Comparison of ENCODE assay signal across 28 mouse cellular contexts in genomic region chr17:28160361-28160760, GRCm38 (mm10). TPM values are rescaled to one million over a fixed set of nuclear protein-coding genes. Genes with fewer than 3 reads are reported as not detected.
DNase-seq lines count a peak whose midpoint lies in the region; ATAC-seq and TF ChIP-seq lines count a peak whose summit lies in the region.
"Had no signal": no experiment of that assay in that cellular context is flagged by ENCODE, and none has a peak within 500 bp of the region (broad histone marks: within the 10 kb centered on the region; RNA-seq: fewer than 3 reads in every experiment).

No protein-coding gene starts in this region.

- H3K36me3 ChIP-seq in heart, embryonic 10.5 days: peaks cover 5% of the 10 kb centered on the region; the same call in 1 of the 2 replicates
- H3K36me3 ChIP-seq in thymus, adult 2 months (ENCODE audit: control insufficient read depth, insufficient read depth, low read length): no peaks in the 10 kb centered on the region
- H3K36me3 ChIP-seq in embryonic facial prominence, embryonic 14.5 days (ENCODE audit: control insufficient read depth, insufficient read depth, low read length): peaks cover 46% of the 10 kb centered on the region
- H3K36me3 ChIP-seq: hindbrain, embryonic 15.5 days; stomach, embryonic 15.5 days had no signal

- H3K4me2 ChIP-seq in embryonic facial prominence, embryonic 14.5 days (ENCODE audit: low read depth, low read length): no peak overlapping the region
- H3K4me2 ChIP-seq: forebrain, embryonic 15.5 days; hindbrain, embryonic 15.5 days; kidney, embryonic 15.5 days; liver, embryonic 11.5 days; neural tube, embryonic 13.5 days; stomach, embryonic 15.5 days had no signal

- TF ChIP-seq CTCF in thymus, adult 2 months (IDR thresholded peaks at IDR 0.05; ENCODE audit: borderline replicate concordance, control insufficient read depth, extremely low read depth, insufficient read depth, low read length, poor library complexity): 0 out of 2 replicates have a peak, but pooled peaks have one; percentile 13

- peak overlapping the region; percentile 39 for H3K4me3 ChIP-seq in heart, embryonic 10.5 days
- no peak overlapping the region for H3K4me3 ChIP-seq in thymus, adult 2 months (ENCODE audit: control insufficient read depth, insufficient read depth, low read length)
- no peak overlapping the region for H3K4me3 ChIP-seq in embryonic facial prominence, embryonic 14.5 days (ENCODE audit: low read depth, low read length)
- H3K4me3 ChIP-seq: forebrain, embryonic 15.5 days; hindbrain, embryonic 15.5 days; kidney, embryonic 15.5 days; neural tube, embryonic 13.5 days; stomach, embryonic 15.5 days had no signal

- no peak for DNase-seq in heart, embryonic 10.5 days (ENCODE audit: low spot score)
- no peak for DNase-seq in heart, adult 8-10 months (ENCODE audit: low spot score)
- no peak for DNase-seq in thymus, adult 2 months
- DNase-seq in thymus, postnatal 14 days: no peak
- no peak for DNase-seq in embryonic facial prominence, embryonic 14.5 days (ENCODE audit: low spot score)
- peak; percentile 61 for DNase-seq in mesoderm, embryonic 11.5 days (ENCODE audit: low read depth, low spot score)
- DNase-seq in adrenal gland, adult (ENCODE audit: inconsistent age in 2 of 2, low spot score in 1 of 2): no peak
- DNase-seq in cerebellum, adult 11 months: no peak
- DNase-seq: adrenal gland, postnatal 25 days; cerebellum, adult 9-10 months; gastrocnemius, postnatal 14 days; heart, adult 11 months; heart, postnatal 36 days; kidney, postnatal 4 days; layer of hippocampus, adult 9-11 months; liver, postnatal 0 days; midbrain, embryonic 14.5 days; right cerebral cortex, adult 18-20 months; thymus, postnatal 4 days had no signal

- H3K9ac ChIP-seq in embryonic facial prominence, embryonic 14.5 days (ENCODE audit: low read depth, low read length): peak overlapping the region; percentile 25; the same call in 1 of the 2 replicates
- H3K9ac ChIP-seq: forebrain, embryonic 15.5 days; hindbrain, embryonic 15.5 days; kidney, embryonic 15.5 days; liver, postnatal 0 days; neural tube, embryonic 13.5 days; stomach, embryonic 15.5 days had no signal

- TF ChIP-seq POLR2A in thymus, adult 2 months (IDR thresholded peaks at IDR 0.05; ENCODE audit: control insufficient read depth, extremely low read depth, insufficient read depth, low read length, poor library complexity): no peak

- no peak for ATAC-seq in embryonic facial prominence, embryonic 14.5 days (ENCODE audit: low read depth)
- ATAC-seq: CD4-positive, CD25-positive, alpha-beta regulatory T cell, adult 4 months; forebrain, embryonic 15.5 days; intestine, postnatal 0 days; liver, postnatal 0 days; lung, postnatal 0 days had no signal

- H3K27me3 ChIP-seq in heart, embryonic 10.5 days (ENCODE audit: insufficient read depth, poor library complexity, severe bottlenecking): peaks cover 90% of the 10 kb centered on the region
- no peaks in the 10 kb centered on the region for H3K27me3 ChIP-seq in thymus, adult 2 months (ENCODE audit: control insufficient read depth, insufficient read depth, low read length)
- no peaks in the 10 kb centered on the region for H3K27me3 ChIP-seq in embryonic facial prominence, embryonic 14.5 days (replicated peaks; ENCODE audit: control insufficient read depth, insufficient read depth, low read length)
- H3K27me3 ChIP-seq: forebrain, embryonic 15.5 days; hindbrain, embryonic 15.5 days; neural tube, embryonic 13.5 days had no signal

- WGBS in heart, embryonic 10.5 days: 6% methylated on average over 10 of the region's 10 CpGs
- 85% methylated on average over 10 of the region's 10 CpGs for WGBS in thymus, adult 2 months
- WGBS in embryonic facial prominence, embryonic 14.5 days: 13% methylated on average over 10 of the region's 10 CpGs

- peaks cover 54% of the 10 kb centered on the region for H3K4me1 ChIP-seq in heart, embryonic 10.5 days
- no peaks in the 10 kb centered on the region for H3K4me1 ChIP-seq in thymus, adult 2 months (replicated peaks; ENCODE audit: control insufficient read depth, insufficient read depth, low read length)
- H3K4me1 ChIP-seq in embryonic facial prominence, embryonic 14.5 days (ENCODE audit: control insufficient read depth, insufficient read depth, low read length): peaks cover 24% of the 10 kb centered on the region
- H3K4me1 ChIP-seq: forebrain, embryonic 15.5 days; stomach, embryonic 15.5 days had no signal

- peak overlapping the region; percentile 18; the same call in 1 of the 2 replicates for H3K27ac ChIP-seq in heart, embryonic 10.5 days
- H3K27ac ChIP-seq in thymus, adult 2 months (ENCODE audit: control insufficient read depth, insufficient read depth, low read length): no peak overlapping the region
- H3K27ac ChIP-seq in embryonic facial prominence, embryonic 14.5 days (replicated peaks; ENCODE audit: low read depth, low read length): no peak overlapping the region
- H3K27ac ChIP-seq: forebrain, embryonic 15.5 days; hindbrain, embryonic 15.5 days; kidney, embryonic 15.5 days; neural tube, embryonic 13.5 days; stomach, embryonic 15.5 days had no signal

- H3K9me3 ChIP-seq in heart, embryonic 10.5 days: no peaks in the 10 kb centered on the region
- no peaks in the 10 kb centered on the region for H3K9me3 ChIP-seq in embryonic facial prominence, embryonic 14.5 days (ENCODE audit: control insufficient read depth, low read length)
- H3K9me3 ChIP-seq: forebrain, embryonic 15.5 days; hindbrain, embryonic 15.5 days; kidney, embryonic 15.5 days; neural tube, embryonic 13.5 days; stomach, embryonic 15.5 days had no signal

RNA-seq across cellular contexts. Expression of gene Zfp523, which starts 16.6 kb away (rescaled TPM):
- polyA plus RNA-seq in heart, embryonic 10.5 days (2016; fragmentation: Nextera tagmentation; extraction: Ambion mirVana): 28.1 and 34.2 TPM in 2 replicates
- total RNA-seq in heart, adult 8-10 months (2022): 10 to 100 TPM; 12.2 to 18.5 (median 14.2) TPM
- 55.5 and 55.7 TPM in 2 replicates for polyA plus RNA-seq in thymus, adult 2 months (2012; rRNA removed)
- 30.6 and 35.7 TPM in 2 replicates for polyA plus RNA-seq in embryonic facial prominence, embryonic 14.5 days (2014; fragmentation: Nextera tagmentation; extraction: Ambion mirVana)

RNA-seq across cellular contexts. Expression of gene Scube3, which starts 18.4 kb away (rescaled TPM):
- polyA plus RNA-seq in heart, embryonic 10.5 days (2016; fragmentation: Nextera tagmentation; extraction: Ambion mirVana): 2.1 and 5.5 TPM in 2 replicates
- under 1 TPM; 0.28 to 0.80 (median 0.54) TPM for total RNA-seq in heart, adult 8-10 months (2022)
- 1.6 and 3.0 TPM in 2 replicates for polyA plus RNA-seq in thymus, adult 2 months (2012; rRNA removed)
- 8.1 and 8.8 TPM in 2 replicates for polyA plus RNA-seq in embryonic facial prominence, embryonic 14.5 days (2014; fragmentation: Nextera tagmentation; extraction: Ambion mirVana)
- polyA plus RNA-seq: CD4-positive, CD25-positive, alpha-beta regulatory T cell, adult 4 months had no signal

RNA-seq across cellular contexts. Expression of gene Def6, which starts 47.2 kb away (rescaled TPM):
- polyA plus RNA-seq in heart, embryonic 10.5 days (2016; fragmentation: Nextera tagmentation; extraction: Ambion mirVana): 3.2 and 5.2 TPM in 2 replicates
- total RNA-seq in heart, adult 8-10 months (2022): 1 to 10 TPM; 2.5 to 4.0 (median 3.6) TPM
- 247 and 277 TPM in 2 replicates for polyA plus RNA-seq in thymus, adult 2 months (2012; rRNA removed)
- 8.9 and 9.4 TPM in 2 replicates for polyA plus RNA-seq in embryonic facial prominence, embryonic 14.5 days (2014; fragmentation: Nextera tagmentation; extraction: Ambion mirVana)

Comparison
In these comparisons a context has a peak if more than half of its experiments do, and no peak if none do; other contexts are left out.
1. RNA of gene Def6, which starts 47.2 kb away (polyA plus RNA-seq): 247 to 277 TPM in thymus, adult 2 months; 8.9 to 9.4 TPM in embryonic facial prominence, embryonic 14.5 days and 3.2 to 5.2 TPM in heart, embryonic 10.5 days; every median in the first group is over 10 times any median in the second.